Mouse (Mus musculus): ENCODE measurements around the gene Thap3. TPM values are rescaled to one million over a fixed set of nuclear protein-coding genes. Genes with fewer than 3 reads are reported as not detected.

Gene Thap3
- polyA plus RNA-seq, 1 experiment, result 29.7 TPM

GRCm38 (mm10) chr4:151989110-151989488 is 302 bp upstream of the Thap3 start:
- Histone ChIP-seq H3K4me3 (ENCODE audit: insufficient read depth, low read length) (peak overlapping the region; percentile 94; the same call in 1 of the 2 replicates), H3K4me1 (ENCODE audit: control insufficient read depth, insufficient read depth, low read length) (peaks cover 2% of the 10 kb centered on the region; the same call in 1 of the 2 replicates), H3K27ac (ENCODE audit: insufficient read depth, low read length) (no peak overlapping the region)
- TF ChIP-seq POLR2A (IDR thresholded peaks at IDR 0.05; ENCODE audit: extremely low read depth, insufficient read depth, low read length) (no peak), CTCF (IDR thresholded peaks at IDR 0.05; ENCODE audit: extremely low read depth, insufficient read depth, low read length) (no peak)

DNA sequence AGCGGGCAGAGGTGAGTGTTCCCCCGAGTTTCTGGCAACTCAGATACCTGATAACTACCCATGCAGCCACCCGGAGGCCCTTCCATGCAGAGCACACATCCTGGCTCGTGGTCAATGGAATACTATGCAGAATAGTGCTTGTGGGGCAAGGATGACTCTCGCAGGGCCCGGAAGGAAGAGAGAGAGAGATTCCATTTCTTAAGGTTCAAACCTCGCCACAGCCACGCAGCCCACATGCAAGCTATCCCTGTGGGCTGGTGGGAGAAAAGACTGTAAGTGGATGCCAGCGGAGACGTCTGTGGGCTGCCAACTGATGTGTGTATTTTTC is 819 bp downstream of the Thap3 start:
- H3K27ac ChIP-seq (ENCODE audit: insufficient read depth, low read length), result no peak overlapping the region
- no peak for TF ChIP-seq CTCF (IDR thresholded peaks at IDR 0.05; ENCODE audit: extremely low read depth, insufficient read depth, low read length)
- TF ChIP-seq POLR2A (IDR thresholded peaks at IDR 0.05; ENCODE audit: extremely low read depth, insufficient read depth, low read length), result no peak
- peaks cover 2% of the 10 kb centered on the region; the same call in 1 of the 2 replicates for H3K4me1 ChIP-seq (ENCODE audit: control insufficient read depth, insufficient read depth, low read length)
- H3K4me3 ChIP-seq (ENCODE audit: insufficient read depth, low read length), result peak overlapping the region; percentile 94

- no peak for TF ChIP-seq POLR2A (IDR thresholded peaks at IDR 0.05; ENCODE audit: extremely low read depth, insufficient read depth, low read length)
- TF ChIP-seq CTCF (IDR thresholded peaks at IDR 0.05; ENCODE audit: extremely low read depth, insufficient read depth, low read length), result no peak
- Histone ChIP-seq H3K4me3 (ENCODE audit: insufficient read depth, low read length) (no peak overlapping the region), H3K4me1 (ENCODE audit: control insufficient read depth, insufficient read depth, low read length) (peaks cover 2% of the 10 kb centered on the region; the same call in 1 of the 2 replicates), H3K27ac (ENCODE audit: insufficient read depth, low read length) (no peak overlapping the region)
Observed at GRCm38 (mm10) chr4:151986650-151987049, 2.1 kb downstream of the Thap3 start.

GRCm38 (mm10) chr4:151985886-151986285 is 2.9 kb downstream of the Thap3 start:
- TF ChIP-seq POLR2A (IDR thresholded peaks at IDR 0.05; ENCODE audit: extremely low read depth, insufficient read depth, low read length) (no peak), CTCF (IDR thresholded peaks at IDR 0.05; ENCODE audit: extremely low read depth, insufficient read depth, low read length) (no peak)

DNA sequence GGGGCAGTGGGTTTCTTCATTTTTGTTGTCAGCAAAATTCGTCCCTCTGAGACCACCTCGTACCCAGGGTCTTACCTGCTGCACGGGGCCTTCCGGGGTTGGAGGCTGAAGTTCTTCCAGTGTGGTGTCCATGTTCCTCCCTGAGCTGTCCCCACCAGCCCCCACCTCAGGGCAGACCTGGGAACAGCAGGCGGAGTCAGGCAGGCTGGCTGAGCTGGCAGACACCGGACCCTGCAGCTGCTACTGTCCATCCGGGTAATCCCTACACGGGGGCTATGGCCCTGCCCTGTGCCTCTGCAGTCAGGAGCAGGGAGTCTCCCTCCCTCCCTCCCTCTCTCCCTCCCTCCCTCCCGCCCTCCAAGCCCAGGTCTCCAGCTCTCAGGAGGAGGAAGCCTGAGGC is 5.2 kb downstream of the Thap3 start:
- TF ChIP-seq CTCF (IDR thresholded peaks at IDR 0.05; ENCODE audit: extremely low read depth, insufficient read depth, low read length) (no peak), POLR2A (IDR thresholded peaks at IDR 0.05; ENCODE audit: extremely low read depth, insufficient read depth, low read length) (no peak)
- Histone ChIP-seq H3K4me3 (ENCODE audit: insufficient read depth, low read length) (no peak overlapping the region), H3K4me1 (ENCODE audit: control insufficient read depth, insufficient read depth, low read length) (peaks cover 2% of the 10 kb centered on the region; the same call in 1 of the 2 replicates), H3K27ac (ENCODE audit: insufficient read depth, low read length) (no peak overlapping the region)

More at GRCm38 (mm10) chr4:151985886-151986285, 2.9 kb downstream of the Thap3 start:
- Histone ChIP-seq H3K27ac (ENCODE audit: insufficient read depth, low read length) (no peak overlapping the region), H3K4me3 (ENCODE audit: insufficient read depth, low read length) (no peak overlapping the region), H3K4me1 (ENCODE audit: control insufficient read depth, insufficient read depth, low read length) (peaks cover 2% of the 10 kb centered on the region; the same call in 1 of the 2 replicates)

- no peak overlapping the region for H3K27ac ChIP-seq (ENCODE audit: insufficient read depth, low read length)
- no peak for TF ChIP-seq CTCF (IDR thresholded peaks at IDR 0.05; ENCODE audit: extremely low read depth, insufficient read depth, low read length)
- H3K4me1 ChIP-seq (ENCODE audit: control insufficient read depth, insufficient read depth, low read length), result peaks cover 2% of the 10 kb centered on the region; the same call in 1 of the 2 replicates
- no peak overlapping the region for H3K4me3 ChIP-seq (ENCODE audit: insufficient read depth, low read length)
Observed at GRCm38 (mm10) chr4:151983043-151983442, 5.8 kb downstream of the Thap3 start.

DNA sequence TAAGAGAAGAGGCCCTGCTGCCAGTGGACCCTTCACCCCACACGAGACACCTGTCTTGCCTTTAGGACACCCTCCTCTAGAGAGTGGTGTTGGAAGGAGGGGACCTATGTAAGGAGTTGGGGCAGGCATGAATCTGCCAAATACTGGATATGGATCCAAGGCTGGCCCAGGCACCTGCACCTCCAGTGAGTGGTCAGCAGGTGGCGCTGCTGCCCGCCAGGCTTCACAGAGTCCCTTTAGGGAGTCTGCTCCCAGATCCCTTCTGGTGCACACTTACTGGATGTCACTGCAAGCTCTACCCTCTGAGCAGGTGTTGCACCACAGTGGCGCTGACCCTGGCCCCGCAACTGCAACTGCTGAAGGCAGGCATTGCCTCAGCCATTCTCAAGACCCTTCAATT is 7.4 kb downstream of the Thap3 start:
- peak; percentile 25; the same call in 1 of the 2 replicates for TF ChIP-seq POLR2A (IDR thresholded peaks at IDR 0.05; ENCODE audit: extremely low read depth, insufficient read depth, low read length)
- TF ChIP-seq CTCF (IDR thresholded peaks at IDR 0.05; ENCODE audit: extremely low read depth, insufficient read depth, low read length), result peak; percentile 97

GRCm38 (mm10) chr4:151980699-151981098 is 8.1 kb downstream of the Thap3 start:
- TF ChIP-seq CTCF (IDR thresholded peaks at IDR 0.05; ENCODE audit: extremely low read depth, insufficient read depth, low read length) (0 out of 2 replicates have a peak, but pooled peaks have one; percentile 24), POLR2A (IDR thresholded peaks at IDR 0.05; ENCODE audit: extremely low read depth, insufficient read depth, low read length) (no peak)
- no peak overlapping the region for H3K27ac ChIP-seq (ENCODE audit: insufficient read depth, low read length)
- H3K4me1 ChIP-seq (ENCODE audit: control insufficient read depth, insufficient read depth, low read length), result no peaks in the 10 kb centered on the region
- H3K4me3 ChIP-seq (ENCODE audit: insufficient read depth, low read length), result no peak overlapping the region

More for the DNA sequence above, 7.4 kb downstream of the Thap3 start:
- Histone ChIP-seq H3K27ac (ENCODE audit: insufficient read depth, low read length) (no peak overlapping the region), H3K4me1 (ENCODE audit: control insufficient read depth, insufficient read depth, low read length) (no peaks in the 10 kb centered on the region), H3K4me3 (ENCODE audit: insufficient read depth, low read length) (no peak overlapping the region)

DNA sequence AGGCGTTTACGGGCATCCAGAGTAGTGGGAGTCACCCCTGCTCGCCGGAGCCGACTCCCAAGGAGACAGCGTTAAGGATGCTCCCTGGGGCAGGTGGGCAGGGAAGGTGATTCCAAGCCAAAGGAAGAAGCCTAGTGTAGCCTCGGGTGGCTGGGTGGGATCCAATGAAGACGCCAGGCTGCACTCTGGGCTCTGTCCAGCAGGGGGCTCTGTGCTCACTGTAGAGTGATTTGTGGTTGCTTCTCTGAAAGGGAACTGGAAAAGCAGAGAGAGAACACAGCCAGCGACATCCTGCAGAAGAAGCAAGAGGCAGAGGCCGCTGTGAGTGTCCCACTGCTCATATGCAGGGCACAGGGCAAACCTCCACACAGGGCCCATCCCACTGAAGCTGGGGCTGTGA is 11.0 kb downstream of the Thap3 start:
- H3K4me1 ChIP-seq (ENCODE audit: control insufficient read depth, insufficient read depth, low read length), result no peaks in the 10 kb centered on the region
- no peak overlapping the region for H3K27ac ChIP-seq (ENCODE audit: insufficient read depth, low read length)
- no peak overlapping the region for H3K4me3 ChIP-seq (ENCODE audit: insufficient read depth, low read length)
- no peak for TF ChIP-seq POLR2A (IDR thresholded peaks at IDR 0.05; ENCODE audit: extremely low read depth, insufficient read depth, low read length)
- peak; percentile 75 for TF ChIP-seq CTCF (IDR thresholded peaks at IDR 0.05; ENCODE audit: extremely low read depth, insufficient read depth, low read length)

DNA sequence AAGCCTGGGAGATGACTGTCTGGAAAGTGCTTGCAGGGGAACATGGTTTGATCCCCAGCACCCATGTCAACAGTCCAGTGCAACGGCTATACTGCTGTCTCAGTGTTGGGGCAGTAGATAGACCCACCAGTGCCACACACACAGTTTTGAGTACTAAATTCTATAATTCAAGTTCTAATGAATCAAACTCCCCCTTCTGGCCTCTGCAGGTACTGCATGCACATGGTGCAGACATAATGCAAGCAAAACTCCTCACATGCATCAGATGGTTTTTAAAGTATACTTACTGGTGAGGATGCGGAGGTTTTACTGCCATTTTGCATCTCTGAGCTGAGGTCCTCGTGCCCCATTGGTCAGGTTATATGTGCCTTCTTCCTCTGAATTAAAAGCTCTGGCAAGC is 13.4 kb downstream of the Thap3 start:
- Histone ChIP-seq H3K4me1 (ENCODE audit: control insufficient read depth, insufficient read depth, low read length) (no peaks in the 10 kb centered on the region), H3K27ac (ENCODE audit: insufficient read depth, low read length) (no peak overlapping the region), H3K4me3 (ENCODE audit: insufficient read depth, low read length) (no peak overlapping the region)
- TF ChIP-seq CTCF (IDR thresholded peaks at IDR 0.05; ENCODE audit: extremely low read depth, insufficient read depth, low read length) (peak; percentile 32; the same call in 1 of the 2 replicates), POLR2A (IDR thresholded peaks at IDR 0.05; ENCODE audit: extremely low read depth, insufficient read depth, low read length) (no peak)

All from cortical plate, adult 2 months (tissue).